Mouse (Mus musculus) liver, embryonic 16.5 days (tissue): ENCODE data around the gene Olfr373. TPM values are rescaled to one million over a fixed set of nuclear protein-coding genes. Genes with fewer than 3 reads are reported as not detected.
"Not testable (repeated sequence)": the region's sequence is repeated elsewhere in the genome, so short reads cannot be mapped to it uniquely, and the experiment has no call there.

Experiments used
- ATAC-seq: fragments of 200-750 bp; cut with Nextera tagmentation; 2 replicates; pipeline ENCODE4 v1.8.0; 2017; ENCODE audit warnings: low read depth, mild to moderate bottlenecking, moderate number of reproducible peaks, moderate library complexity
- H3K27ac ChIP-seq: fragments of 300-500 bp; sonication (generic); 2 replicates; pipeline ENCODE4 v1.5.1; 2014; ENCODE audit warnings: mild to moderate bottlenecking, low read length
- H3K27me3 ChIP-seq: fragments of 300-500 bp; sonication (generic); 2 replicates; pipeline ENCODE4 v1.6.1; 2014; ENCODE audit warnings: low read depth, low read length, mixed read lengths; ENCODE audit not compliant: control insufficient read depth, insufficient read depth
- H3K36me3 ChIP-seq: fragments of 300-500 bp; sonication (generic); 2 replicates; pipeline ENCODE4 v1.6.1; 2014; ENCODE audit warnings: mild to moderate bottlenecking; ENCODE audit not compliant: control insufficient read depth, insufficient read depth
- H3K4me1 ChIP-seq: fragments of 300-500 bp; sonication (generic); 2 replicates; pipeline ENCODE4 v1.6.1; 2014; ENCODE audit warnings: low read depth, low read length, mixed read lengths; ENCODE audit not compliant: control insufficient read depth
- H3K4me2 ChIP-seq: fragments of 300-500 bp; sonication (generic); 2 replicates; pipeline ENCODE4 v1.6.1; 2014; ENCODE audit warnings: low read depth, low read length, mixed read lengths
- H3K4me3 ChIP-seq: fragments of 300-500 bp; sonication (generic); 2 replicates; pipeline ENCODE4 v1.5.1; 2014; ENCODE audit warnings: low read depth, mild to moderate bottlenecking, low read length
- H3K9ac ChIP-seq: fragments of 300-500 bp; sonication (generic); 2 replicates; pipeline ENCODE4 v1.6.1; 2014; ENCODE audit warnings: low read depth, low read length
- H3K9me3 ChIP-seq: fragments of 300-500 bp; sonication (generic); replicated peaks from 2 replicates; pipeline ENCODE4 v1.6.1; 2016; ENCODE audit warnings: low read length; ENCODE audit not compliant: control insufficient read depth
- WGBS: fragments of 180-500 bp; shearing (Covaris S2); extraction: QIAGEN DNeasy Blood & Tissue Kit; methylation state at CpG from one replicate; pipeline ENCODE4 v1.1.7; 2014; ENCODE audit not compliant: insufficient replicate concordance; 5-methylcytosine and 5-hydroxymethylcytosine counted together
- polyA plus RNA-seq: library from polyadenylated mRNA; unstranded; fragments of >200 nt; fragmentation: Nextera tagmentation; extraction: Ambion mirVana; gene quantifications from 2 replicates; pipeline ENCODE4 v1.2.1, GENCODE M21; 2015

The Olfr373 gene
- polyA plus RNA-seq, 1 experiment from 2014 or later = not detected

DNA sequence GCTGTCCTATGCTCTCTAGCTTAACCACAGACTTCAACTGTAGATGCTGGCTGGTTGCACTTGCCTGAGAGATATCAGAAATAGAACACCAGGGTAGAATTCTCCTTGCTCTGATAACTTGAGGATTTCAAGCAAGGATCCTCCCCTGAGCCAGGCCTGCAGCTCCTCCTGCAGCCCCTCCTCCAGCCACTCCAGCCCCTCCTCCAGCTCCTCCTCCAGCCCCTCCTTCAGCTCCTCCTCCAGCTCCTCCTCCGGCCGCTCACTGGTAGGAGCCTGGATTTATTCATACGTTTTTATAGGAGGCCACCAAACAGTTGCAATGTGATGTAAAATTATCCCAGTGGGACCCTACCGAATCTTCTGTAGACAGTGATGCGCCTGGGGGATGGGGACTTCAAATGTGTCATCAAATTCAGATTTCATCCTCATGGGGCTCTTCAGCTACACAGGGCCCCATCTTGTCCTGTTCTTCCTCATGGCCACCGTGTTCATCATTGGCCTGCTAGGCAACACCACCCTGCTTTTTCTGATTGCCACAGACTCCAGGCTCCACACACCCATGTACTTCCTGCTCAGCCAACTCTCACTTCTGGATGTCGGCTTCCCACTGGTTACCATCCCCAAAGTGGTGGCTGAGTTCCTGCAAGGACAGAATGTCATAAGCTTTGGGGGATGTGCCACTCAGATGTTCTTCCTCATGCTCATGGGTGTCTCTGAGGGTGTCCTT lies 16.6 kb downstream of the Olfr373 start:
- H3K36me3 ChIP-seq, ATAC-seq, H3K4me2 ChIP-seq, H3K27ac ChIP-seq, H3K9ac ChIP-seq, H3K4me3 ChIP-seq, H3K9me3 ChIP-seq, H3K27me3 ChIP-seq, H3K4me1 ChIP-seq: not testable (repeated sequence)
- WGBS = 46% methylated on average over 6 of the region's 7 CpGs

DNA sequence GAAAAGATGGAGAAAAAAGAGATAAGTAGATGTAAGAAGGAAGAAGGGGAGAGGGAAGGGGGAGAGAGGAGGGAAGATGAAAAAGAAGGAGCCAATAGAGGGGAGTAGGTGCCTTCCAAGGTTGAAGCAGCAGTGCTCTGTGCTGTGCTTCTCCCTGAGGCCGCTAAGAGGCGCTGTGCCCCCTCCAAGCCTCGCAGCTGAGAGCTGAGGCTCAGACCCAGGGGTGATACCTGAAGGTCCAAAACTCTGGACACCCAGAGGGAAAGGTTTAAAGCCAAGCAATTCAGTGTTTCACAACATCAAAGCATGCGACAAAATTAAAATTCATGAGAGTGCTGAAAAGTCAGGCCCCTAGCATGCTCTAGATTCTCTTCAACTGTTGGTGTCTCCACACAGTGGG lies 22.2 kb downstream of the Olfr373 start:
- H3K27ac ChIP-seq = no peak overlapping the region
- no peak overlapping the region for H3K4me3 ChIP-seq
- H3K9me3 ChIP-seq = peaks cover 2% of the 10 kb centered on the region; the same call in 1 of the 2 replicates
- H3K9ac ChIP-seq = no peak overlapping the region
- no peaks in the 10 kb centered on the region for H3K4me1 ChIP-seq
- H3K36me3 ChIP-seq = no peaks in the 10 kb centered on the region
- H3K4me2 ChIP-seq = no peak overlapping the region
- 14% methylated on average over 4 of the region's 4 CpGs for WGBS
- no peak for ATAC-seq
- H3K27me3 ChIP-seq = no peaks in the 10 kb centered on the region

DNA sequence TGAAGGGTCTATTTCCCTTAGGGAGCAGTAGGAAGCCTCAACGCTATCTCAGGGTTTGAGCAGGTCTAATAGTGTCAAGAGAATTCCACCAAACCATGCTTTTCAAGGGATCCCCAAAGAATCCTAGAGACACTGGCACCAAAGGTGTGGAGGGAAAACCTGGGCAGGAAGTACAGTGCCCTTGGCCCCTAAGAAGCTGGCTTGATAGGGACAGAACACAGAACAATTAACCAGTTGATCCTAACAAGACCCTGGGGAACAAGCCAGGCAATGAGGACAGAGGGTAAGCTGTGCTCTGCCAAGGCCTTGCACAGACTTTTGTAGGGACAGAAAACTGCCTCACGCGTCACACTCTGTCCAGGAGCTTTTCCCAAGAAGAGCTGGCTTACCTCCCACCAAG lies 23.8 kb downstream of the Olfr373 start, which contains the start of gene Olfr374:
Gene Olfr374 (plus strand): TSS at position 301 of the 400 bp plus-strand sequence.
- no peak within 1 kb of the TSS for H3K9ac ChIP-seq
- ATAC-seq = no peak
- 78% methylated on average over 3 of the region's 3 CpGs for WGBS
- no peaks in the 10 kb centered on the region for H3K36me3 ChIP-seq
- no peak within 1 kb of the TSS for H3K4me3 ChIP-seq
- H3K4me1 ChIP-seq = no peaks in the 10 kb centered on the region
- H3K27me3 ChIP-seq = no peaks in the 10 kb centered on the region
- no peak within 1 kb of the TSS for H3K27ac ChIP-seq
- no peak within 1 kb of the TSS for H3K4me2 ChIP-seq
- H3K9me3 ChIP-seq = peaks cover 2% of the 10 kb centered on the region; the same call in 1 of the 2 replicates

DNA sequence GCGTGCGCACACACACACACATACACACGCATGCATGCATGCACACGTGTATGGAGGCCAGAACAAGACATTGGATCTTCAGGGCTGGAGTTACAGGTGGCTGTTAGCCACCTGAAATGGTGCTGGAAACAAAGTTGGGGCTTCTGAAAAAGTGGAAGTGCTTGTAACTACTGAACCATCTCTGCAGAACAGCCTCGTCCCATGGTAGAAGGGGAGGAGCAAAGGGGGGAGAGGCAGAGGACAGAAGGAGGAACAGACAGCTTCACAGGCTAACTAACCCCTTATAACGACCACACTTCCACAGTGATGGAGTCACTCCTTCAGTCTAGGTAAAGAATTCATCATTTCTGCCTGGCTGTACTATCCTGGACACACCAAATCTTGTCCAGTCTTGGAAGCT lies 27.9 kb downstream of the Olfr373 start:
- H3K9me3 ChIP-seq = no peaks in the 10 kb centered on the region
- ATAC-seq = no peak
- 56% methylated on average over 6 of the region's 6 CpGs for WGBS

DNA sequence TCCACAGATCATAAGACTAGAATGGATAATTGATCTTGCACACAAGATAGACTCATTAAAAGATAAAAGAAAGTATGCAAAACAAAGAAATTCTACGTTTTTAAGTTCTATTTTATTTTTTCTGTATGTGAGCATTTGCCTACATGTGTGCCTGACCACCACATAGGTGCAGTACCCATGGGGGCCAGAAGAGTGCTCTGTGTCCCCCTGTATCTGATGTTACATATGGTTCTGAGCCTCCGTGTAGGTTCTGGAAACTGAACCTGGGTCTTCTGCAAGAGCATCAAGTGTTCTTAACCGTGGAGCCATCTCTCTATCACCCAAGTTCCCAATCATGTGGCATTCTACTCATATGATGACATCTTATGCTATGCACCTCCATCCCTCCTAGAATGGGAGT lies 29.5 kb downstream of the Olfr373 start:
- Histone ChIP-seq H3K4me1 (no peaks in the 10 kb centered on the region), H3K27ac (no peak overlapping the region), H3K27me3 (no peaks in the 10 kb centered on the region), H3K9me3 (no peaks in the 10 kb centered on the region), H3K4me3 (no peak overlapping the region), H3K36me3 (no peaks in the 10 kb centered on the region), H3K4me2 (no peak overlapping the region), H3K9ac (no peak overlapping the region)
- ATAC-seq = no peak
- 48% methylated on average over 3 of the region's 3 CpGs for WGBS

More for the DNA sequence above, 27.9 kb downstream of the Olfr373 start:
- H3K4me3 ChIP-seq = no peak overlapping the region
- H3K27me3 ChIP-seq = no peaks in the 10 kb centered on the region
- no peaks in the 10 kb centered on the region for H3K4me1 ChIP-seq
- H3K27ac ChIP-seq = no peak overlapping the region
- no peaks in the 10 kb centered on the region for H3K36me3 ChIP-seq
- H3K9ac ChIP-seq = no peak overlapping the region
- no peak overlapping the region for H3K4me2 ChIP-seq

DNA sequence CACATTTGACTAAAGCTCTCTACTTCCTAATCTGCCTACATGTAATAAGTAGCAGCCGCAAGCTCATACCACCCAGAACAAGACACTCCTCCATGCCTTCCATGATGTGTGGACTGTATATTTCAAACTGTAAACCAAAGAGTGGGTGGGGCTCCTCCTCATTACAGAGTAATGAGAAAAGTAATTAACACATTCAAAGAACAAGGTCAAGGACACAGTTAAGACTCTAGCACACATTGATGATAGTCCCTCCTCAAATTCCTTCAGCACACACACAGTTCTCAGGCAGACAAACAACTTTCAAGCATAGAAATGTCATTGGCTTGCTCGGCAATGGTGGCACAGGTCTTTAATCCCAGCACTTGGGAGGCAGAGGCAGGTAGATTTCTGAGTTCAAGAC lies 32.2 kb downstream of the Olfr373 start:
- H3K9me3 ChIP-seq = no peaks in the 10 kb centered on the region
- ATAC-seq = no peak
- H3K4me1 ChIP-seq = no peaks in the 10 kb centered on the region
- no peak overlapping the region for H3K9ac ChIP-seq
- H3K27ac ChIP-seq = no peak overlapping the region
- no peaks in the 10 kb centered on the region for H3K36me3 ChIP-seq
- no peaks in the 10 kb centered on the region for H3K27me3 ChIP-seq
- H3K4me3 ChIP-seq = no peak overlapping the region
- no peak overlapping the region for H3K4me2 ChIP-seq
- WGBS = 70% methylated on average over 2 of the region's 2 CpGs

DNA sequence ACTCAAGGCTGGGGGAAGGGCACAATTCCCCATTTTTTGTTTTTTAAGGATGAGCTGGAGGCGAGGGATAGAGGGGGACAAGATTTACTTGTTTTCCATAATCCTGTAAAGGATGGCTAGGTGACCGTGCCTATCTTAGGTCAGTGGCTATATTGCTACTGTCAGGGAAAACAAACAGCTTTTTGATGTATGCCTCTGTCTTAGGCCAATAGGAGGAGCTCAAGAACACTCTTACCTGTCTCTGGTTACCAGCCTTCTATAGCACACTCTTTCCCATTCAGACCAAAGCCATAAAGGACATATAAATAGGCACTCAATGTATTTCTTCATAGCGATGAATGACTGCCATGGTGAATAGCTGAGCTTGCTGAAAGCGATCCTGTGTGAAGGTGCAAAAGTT lies 35.6 kb downstream of the Olfr373 start:
- Histone ChIP-seq H3K36me3 (no peaks in the 10 kb centered on the region), H3K4me1 (no peaks in the 10 kb centered on the region), H3K4me2 (no peak overlapping the region), H3K27ac (no peak overlapping the region), H3K27me3 (no peaks in the 10 kb centered on the region), H3K4me3 (no peak overlapping the region), H3K9ac (no peak overlapping the region), H3K9me3 (no peaks in the 10 kb centered on the region)
- no peak for ATAC-seq
- WGBS = 37% methylated on average over 4 of the region's 4 CpGs

DNA sequence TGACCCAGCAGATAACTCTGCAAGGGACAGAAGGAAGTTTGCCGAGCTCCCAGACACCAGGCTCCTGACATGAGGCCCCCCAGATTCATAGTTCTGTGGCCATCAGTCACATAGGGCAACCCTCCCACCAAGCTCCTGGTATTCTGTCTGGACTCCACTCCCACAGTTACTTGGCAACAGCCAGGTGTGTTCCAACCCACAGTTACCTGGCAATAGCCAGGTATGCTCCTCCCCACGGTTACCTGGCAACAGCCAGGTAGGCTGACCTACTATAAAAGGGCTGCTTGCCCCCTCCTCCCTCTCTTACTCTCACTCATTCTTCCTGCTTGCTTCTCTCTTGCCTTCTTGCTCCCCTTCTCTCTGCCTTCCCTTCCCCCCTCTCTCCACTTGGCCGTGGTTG lies 38.5 kb downstream of the Olfr373 start:
- H3K9ac ChIP-seq, H3K4me3 ChIP-seq, ATAC-seq, H3K27ac ChIP-seq, H3K4me1 ChIP-seq, H3K27me3 ChIP-seq, H3K4me2 ChIP-seq, H3K9me3 ChIP-seq, H3K36me3 ChIP-seq: not testable (repeated sequence)
- 40% methylated on average over 3 of the region's 3 CpGs for WGBS

DNA sequence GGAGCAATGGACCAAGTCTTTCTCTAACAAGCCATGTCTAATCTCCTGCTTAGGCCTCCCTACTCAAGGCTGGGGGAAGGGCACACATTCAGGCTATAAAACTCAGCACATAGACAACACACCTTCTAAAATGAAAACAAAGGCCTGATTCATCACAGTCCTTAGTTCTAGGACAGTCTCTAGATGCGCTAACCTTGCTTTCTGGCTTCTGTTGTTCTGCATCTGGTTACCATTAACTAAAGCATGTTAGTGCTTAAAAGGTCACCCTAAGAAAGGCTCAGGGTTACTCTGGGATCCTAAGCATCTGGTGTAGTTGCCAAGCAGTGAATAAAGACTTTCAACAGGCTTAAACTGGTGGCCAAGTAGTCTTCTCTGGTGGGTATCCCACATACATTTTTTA lies 39.0 kb downstream of the Olfr373 start:
- Histone ChIP-seq H3K36me3 (no peaks in the 10 kb centered on the region), H3K27ac (no peak overlapping the region), H3K9ac (no peak overlapping the region), H3K9me3 (no peaks in the 10 kb centered on the region), H3K4me1 (no peaks in the 10 kb centered on the region), H3K4me3 (no peak overlapping the region), H3K4me2 (no peak overlapping the region), H3K27me3 (no peaks in the 10 kb centered on the region)
- 72% methylated on average over 1 of the region's 1 CpGs for WGBS
- ATAC-seq = no peak
